Mouse (Mus musculus): ENCODE measurements around the gene Rapgef1. TPM values are rescaled to one million over a fixed set of nuclear protein-coding genes. Genes with fewer than 3 reads are reported as not detected.
A peak's percentile ranks its signal among the peaks of the same experiment; 100 is the strongest.

The Rapgef1 gene
- polyA plus RNA-seq, 1 experiment from 2014 or later = 11.4 TPM

DNA sequence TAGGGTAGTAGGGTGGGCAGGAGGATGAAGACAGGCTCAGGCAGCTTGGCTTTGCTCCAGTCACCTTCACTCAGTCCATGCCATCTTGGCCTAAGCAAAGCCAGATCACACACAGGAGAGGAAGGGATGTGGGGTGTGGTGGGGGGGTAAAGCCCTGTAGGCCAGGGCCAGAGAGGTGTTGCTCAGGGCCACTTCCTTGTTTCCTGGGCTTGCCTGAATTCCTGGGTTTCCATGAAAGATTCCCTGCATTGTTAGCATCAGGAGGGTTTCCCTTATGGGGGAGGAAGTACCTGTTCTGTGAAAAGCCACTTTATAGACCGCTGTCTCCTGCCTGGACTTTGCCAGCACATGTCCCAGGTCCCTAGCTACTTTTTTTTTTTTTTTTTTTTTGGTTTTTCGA, 94.0 kb downstream of the Rapgef1 start:
- no peak overlapping the region for H3K4me3 ChIP-seq (ENCODE audit: low read depth, low read length)
- no peak overlapping the region for H3K27ac ChIP-seq (ENCODE audit: low read length)
- TF ChIP-seq EP300 (IDR thresholded peaks at IDR 0.05) (no peak), CTCF (IDR thresholded peaks at IDR 0.05) (no peak)
- no peak for DNase-seq (ENCODE audit: low spot score)
- H3K27me3 ChIP-seq (replicated peaks; ENCODE audit: insufficient read depth, low read length) = no peaks in the 10 kb centered on the region
- no peak overlapping the region for H3K4me2 ChIP-seq (replicated peaks; ENCODE audit: low read depth, low read length)
- no peak overlapping the region for H3K9ac ChIP-seq (replicated peaks; ENCODE audit: low read depth)
- H3K36me3 ChIP-seq (ENCODE audit: insufficient read depth, low read length) = no peaks in the 10 kb centered on the region
- no peaks in the 10 kb centered on the region for H3K9me3 ChIP-seq (ENCODE audit: low read length)
- 75% methylated on average over 1 of the region's 2 CpGs for WGBS
- H3K4me1 ChIP-seq (ENCODE audit: insufficient read depth, low read depth, low read length) = peaks cover 4% of the 10 kb centered on the region; the same call in 1 of the 2 replicates
- no peak for ATAC-seq

DNA sequence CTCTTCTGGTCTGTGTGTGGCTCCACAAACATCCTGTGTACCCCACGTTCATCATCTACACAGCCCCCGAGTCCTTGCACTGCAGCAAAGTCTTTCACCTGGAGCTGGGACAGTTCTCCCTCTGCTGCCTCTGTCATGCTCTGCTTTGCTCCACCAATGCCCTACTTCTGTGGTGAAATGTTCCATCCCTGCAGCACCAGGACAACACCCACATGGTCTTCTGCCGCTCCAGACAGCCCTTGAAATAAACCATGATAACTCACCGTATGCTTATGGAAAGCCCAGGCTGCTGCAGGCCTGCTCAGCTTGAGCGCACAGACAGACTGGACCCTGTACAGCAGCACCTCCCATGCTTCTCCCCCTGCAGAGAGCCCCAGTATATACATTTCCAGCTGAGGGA, 94.6 kb downstream of the Rapgef1 start:
- Histone ChIP-seq H3K36me3 (ENCODE audit: insufficient read depth, low read length) (no peaks in the 10 kb centered on the region), H3K9me3 (ENCODE audit: low read length) (no peaks in the 10 kb centered on the region), H3K4me3 (ENCODE audit: low read depth, low read length) (no peak overlapping the region), H3K4me2 (replicated peaks; ENCODE audit: low read depth, low read length) (no peak overlapping the region), H3K27me3 (replicated peaks; ENCODE audit: insufficient read depth, low read length) (no peaks in the 10 kb centered on the region), H3K27ac (ENCODE audit: low read length) (no peak overlapping the region), H3K9ac (replicated peaks; ENCODE audit: low read depth) (no peak overlapping the region), H3K4me1 (ENCODE audit: insufficient read depth, low read depth, low read length) (peaks cover 4% of the 10 kb centered on the region; the same call in 1 of the 2 replicates)
- DNase-seq (ENCODE audit: low spot score) (no peak), ATAC-seq (no peak)
- no peak for TF ChIP-seq CTCF (IDR thresholded peaks at IDR 0.05)
- no peak for TF ChIP-seq EP300 (IDR thresholded peaks at IDR 0.05)
- WGBS = 76% methylated on average over 5 of the region's 5 CpGs

DNA sequence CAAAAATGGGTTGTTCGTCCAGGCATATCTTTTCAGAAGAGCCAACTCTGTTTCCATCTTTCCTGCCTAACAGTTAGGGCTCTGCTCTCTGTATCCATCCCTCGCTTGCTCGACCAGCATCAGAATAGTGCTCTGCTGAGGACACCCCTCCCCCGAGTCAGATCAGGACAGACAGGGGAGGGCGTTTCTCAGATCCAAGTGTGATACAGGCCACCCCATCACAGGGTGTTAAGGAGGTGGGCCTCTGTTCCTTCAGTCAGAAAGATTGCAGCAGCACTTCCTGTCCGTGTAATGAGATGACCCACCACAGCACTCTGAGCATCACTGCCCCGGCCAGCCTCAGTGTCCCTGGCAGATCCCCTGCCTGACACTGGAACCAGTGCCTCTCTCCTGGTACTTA, 96.6 kb downstream of the Rapgef1 start:
- no peak for DNase-seq (ENCODE audit: low spot score)
- peak overlapping the region; percentile 2; the same call in 1 of the 2 replicates for H3K27ac ChIP-seq (ENCODE audit: low read length)
- H3K4me3 ChIP-seq (ENCODE audit: low read depth, low read length) = no peak overlapping the region
- no peaks in the 10 kb centered on the region for H3K9me3 ChIP-seq (ENCODE audit: low read length)
- no peak overlapping the region for H3K4me2 ChIP-seq (replicated peaks; ENCODE audit: low read depth, low read length)
- TF ChIP-seq EP300 (IDR thresholded peaks at IDR 0.05) = no peak
- TF ChIP-seq CTCF (IDR thresholded peaks at IDR 0.05) = no peak
- H3K27me3 ChIP-seq (replicated peaks; ENCODE audit: insufficient read depth, low read length) = no peaks in the 10 kb centered on the region
- ATAC-seq = no peak
- no peak overlapping the region for H3K9ac ChIP-seq (replicated peaks; ENCODE audit: low read depth)
- peaks cover 8% of the 10 kb centered on the region; the same call in 1 of the 2 replicates for H3K36me3 ChIP-seq (ENCODE audit: insufficient read depth, low read length)
- 27% methylated on average over 7 of the region's 7 CpGs for WGBS
- H3K4me1 ChIP-seq (ENCODE audit: insufficient read depth, low read depth, low read length) = peaks cover 4% of the 10 kb centered on the region; the same call in 1 of the 2 replicates

DNA sequence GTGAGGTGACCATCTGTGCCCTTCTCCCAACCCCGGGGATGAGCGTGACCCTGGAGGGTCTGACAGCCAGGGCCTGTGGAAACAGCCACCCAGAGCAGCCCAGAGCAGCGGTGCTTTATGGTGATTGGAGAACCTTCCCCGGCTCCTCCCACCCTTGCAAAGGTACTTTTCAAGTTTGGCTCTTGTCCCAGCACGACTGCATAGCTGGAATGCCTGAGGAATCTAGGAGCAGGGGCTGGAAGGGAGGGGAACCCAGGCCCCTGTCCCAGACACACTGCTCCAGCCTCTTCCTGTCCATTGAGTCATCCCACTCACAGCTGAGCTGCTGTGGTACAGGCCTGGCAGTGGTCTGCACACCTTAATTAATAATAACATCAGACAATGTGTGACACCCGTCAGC, 97.2 kb downstream of the Rapgef1 start:
- Histone ChIP-seq H3K9me3 (ENCODE audit: low read length) (no peaks in the 10 kb centered on the region), H3K4me3 (ENCODE audit: low read depth, low read length) (no peak overlapping the region), H3K4me1 (ENCODE audit: insufficient read depth, low read depth, low read length) (peaks cover 4% of the 10 kb centered on the region; the same call in 1 of the 2 replicates), H3K4me2 (replicated peaks; ENCODE audit: low read depth, low read length) (no peak overlapping the region), H3K27me3 (replicated peaks; ENCODE audit: insufficient read depth, low read length) (no peaks in the 10 kb centered on the region), H3K36me3 (ENCODE audit: insufficient read depth, low read length) (peaks cover 8% of the 10 kb centered on the region; the same call in 1 of the 2 replicates), H3K9ac (replicated peaks; ENCODE audit: low read depth) (no peak overlapping the region), H3K27ac (ENCODE audit: low read length) (0 out of 2 replicates have a peak overlapping the region, but pooled peaks have one; percentile 2)
- 17% methylated on average over 6 of the region's 6 CpGs for WGBS
- DNase-seq (ENCODE audit: low spot score) (peak; percentile 89), ATAC-seq (peak; percentile 92)
- TF ChIP-seq CTCF (IDR thresholded peaks at IDR 0.05) = no peak
- TF ChIP-seq EP300 (IDR thresholded peaks at IDR 0.05) = no peak

DNA sequence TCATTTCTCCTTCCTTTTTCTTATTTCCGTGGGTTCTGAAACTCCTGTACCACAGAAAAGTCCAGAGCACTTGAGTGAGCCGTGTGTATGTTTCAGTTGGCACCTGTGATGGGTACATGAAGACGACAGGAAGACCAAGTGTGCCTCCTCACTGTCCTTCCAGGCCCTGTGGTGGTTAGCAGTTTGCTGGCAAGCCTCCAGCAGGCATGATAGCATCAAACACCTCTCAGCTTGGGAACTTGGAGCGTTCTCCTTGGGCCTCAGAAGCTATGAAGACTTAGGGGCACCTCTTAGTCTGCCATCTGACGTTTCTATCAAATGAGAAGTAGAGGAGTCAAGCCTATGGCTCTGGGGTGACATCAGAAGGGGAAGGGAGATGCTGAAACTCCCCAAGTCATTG, 99.1 kb downstream of the Rapgef1 start:
- TF ChIP-seq CTCF (IDR thresholded peaks at IDR 0.05) (no peak), EP300 (IDR thresholded peaks at IDR 0.05) (no peak)
- no peaks in the 10 kb centered on the region for H3K27me3 ChIP-seq (replicated peaks; ENCODE audit: insufficient read depth, low read length)

DNA sequence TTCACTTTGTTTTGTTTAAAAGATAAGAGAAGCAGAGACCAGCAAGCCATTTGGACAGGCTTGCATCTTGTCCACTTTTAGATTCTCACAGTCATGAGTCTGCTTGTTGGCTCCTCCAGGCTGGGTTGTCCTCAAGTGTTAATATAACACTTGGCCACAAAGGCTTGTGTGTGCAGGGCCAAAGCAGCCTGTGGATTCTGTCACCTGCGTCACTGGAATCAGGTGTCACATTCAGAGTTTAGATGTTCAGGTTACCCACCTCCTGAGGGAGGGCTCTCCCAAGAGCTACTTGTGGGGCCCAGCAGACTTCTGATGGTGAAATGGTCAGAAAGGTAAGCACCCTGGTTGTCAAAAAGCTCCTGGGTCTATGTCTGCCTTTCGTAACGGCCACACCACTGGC, 103.6 kb downstream of the Rapgef1 start:
- no peak overlapping the region for H3K27ac ChIP-seq (ENCODE audit: low read length)
- H3K4me3 ChIP-seq (ENCODE audit: low read depth, low read length) = no peak overlapping the region
- no peaks in the 10 kb centered on the region for H3K9me3 ChIP-seq (ENCODE audit: low read length)
- peaks cover 37% of the 10 kb centered on the region for H3K36me3 ChIP-seq (ENCODE audit: insufficient read depth, low read length)
- DNase-seq (ENCODE audit: low spot score) (no peak), ATAC-seq (peak; percentile 67)
- no peaks in the 10 kb centered on the region for H3K27me3 ChIP-seq (replicated peaks; ENCODE audit: insufficient read depth, low read length)
- TF ChIP-seq CTCF (IDR thresholded peaks at IDR 0.05) (no peak), EP300 (IDR thresholded peaks at IDR 0.05) (no peak)
- no peaks in the 10 kb centered on the region for H3K4me1 ChIP-seq (ENCODE audit: insufficient read depth, low read depth, low read length)
- no peak overlapping the region for H3K9ac ChIP-seq (replicated peaks; ENCODE audit: low read depth)
- WGBS = 50% methylated on average over 3 of the region's 3 CpGs
- H3K4me2 ChIP-seq (replicated peaks; ENCODE audit: low read depth, low read length) = no peak overlapping the region

More for the DNA sequence above, 99.1 kb downstream of the Rapgef1 start:
- H3K27ac ChIP-seq (ENCODE audit: low read length) = no peak overlapping the region
- H3K4me1 ChIP-seq (ENCODE audit: insufficient read depth, low read depth, low read length) = peaks cover 4% of the 10 kb centered on the region; the same call in 1 of the 2 replicates
- peaks cover 11% of the 10 kb centered on the region; the same call in 1 of the 2 replicates for H3K36me3 ChIP-seq (ENCODE audit: insufficient read depth, low read length)
- ATAC-seq (no peak), DNase-seq (ENCODE audit: low spot score) (no peak)
- no peaks in the 10 kb centered on the region for H3K9me3 ChIP-seq (ENCODE audit: low read length)
- H3K4me3 ChIP-seq (ENCODE audit: low read depth, low read length) = no peak overlapping the region
- H3K4me2 ChIP-seq (replicated peaks; ENCODE audit: low read depth, low read length) = no peak overlapping the region
- 70% methylated on average over 5 of the region's 5 CpGs for WGBS
- H3K9ac ChIP-seq (replicated peaks; ENCODE audit: low read depth) = no peak overlapping the region

Measured in lung, postnatal 0 days (tissue).